Mouse (Mus musculus): ENCODE measurements around the gene Fbxw10.

GRCm38 (mm10) chr11:62820661-62821437 is 26.0 kb upstream of the Fbxw10 start:
- TF ChIP-seq POLR2AphosphoS2 (IDR thresholded peaks at IDR 0.05; ENCODE audit: low read length): no peak
- no peak for TF ChIP-seq USF2 (IDR thresholded peaks at IDR 0.05; ENCODE audit: borderline replicate concordance in 1 of 2, insufficient read depth in 1 of 2, low read depth in 1 of 2, low read length in 2 of 2)
- TF ChIP-seq POLR2A (IDR thresholded peaks at IDR 0.05; ENCODE audit: control insufficient read depth in 1 of 2, insufficient read depth in 1 of 2, low read depth in 1 of 2, low read length in 2 of 2, poor library complexity in 1 of 2): no peak
- TF ChIP-seq EP300 (IDR thresholded peaks at IDR 0.05; ENCODE audit: low read depth in 1 of 2, low read length in 2 of 2): peak; percentile 18 to 56; a peak in 3 of 4 replicates
- peak; percentile 33; the same call in 1 of the 2 replicates for TF ChIP-seq MAX (IDR thresholded peaks at IDR 0.05; ENCODE audit: low read length)

All from MEL (cell line).